Mouse (Mus musculus) inflammation-experienced regulatory T-cells (primary cell): Measurements from ENCODE around the gene Ttyh3. TPM values are rescaled to one million over a fixed set of nuclear protein-coding genes. Genes with fewer than 3 reads are reported as not detected.

Experiments
- polyA plus RNA-seq, 2 experiments: library from polyadenylated mRNA; unstranded; fragments of 100-300 nt; shearing (Covaris generic); gene quantifications; one replicate each; pipeline ENCODE4 v1.2.1; 2017

Gene Ttyh3
- polyA plus RNA-seq = 10 to 100 TPM; 19.2 to 28.7 TPM

DNA sequence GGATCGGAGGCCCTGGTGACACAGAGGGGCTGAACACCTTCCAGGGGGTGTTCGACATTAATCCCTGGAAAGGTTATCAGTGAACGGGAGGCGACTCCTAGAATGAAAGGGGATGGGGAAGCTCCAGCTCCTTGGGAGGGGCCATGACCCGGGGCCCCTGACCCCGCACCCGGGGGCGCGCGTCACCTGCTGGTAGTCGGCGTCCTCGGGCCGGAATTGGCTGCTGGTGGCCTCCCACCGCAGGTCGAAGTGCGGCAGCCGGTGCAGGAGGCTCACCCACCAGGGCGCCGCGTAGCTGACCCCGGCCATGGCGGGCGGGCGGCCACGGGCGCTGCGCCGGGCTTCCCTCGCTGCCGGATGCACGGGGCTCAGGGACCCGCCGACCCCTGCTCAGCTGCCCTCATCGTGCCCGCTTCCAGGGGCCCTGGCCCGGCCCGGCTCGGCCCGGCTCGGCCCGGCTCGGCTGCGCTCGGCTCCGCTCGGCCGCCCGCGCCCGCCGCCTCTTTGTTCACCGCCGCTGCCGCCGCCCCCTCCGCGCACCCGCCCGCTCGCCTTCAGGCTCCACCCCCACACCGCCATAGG, at the start of gene Ttyh3:
Gene Ttyh3, minus strand, starts transcription at position 513 of the 582 bp plus-strand sequence.

DNA sequence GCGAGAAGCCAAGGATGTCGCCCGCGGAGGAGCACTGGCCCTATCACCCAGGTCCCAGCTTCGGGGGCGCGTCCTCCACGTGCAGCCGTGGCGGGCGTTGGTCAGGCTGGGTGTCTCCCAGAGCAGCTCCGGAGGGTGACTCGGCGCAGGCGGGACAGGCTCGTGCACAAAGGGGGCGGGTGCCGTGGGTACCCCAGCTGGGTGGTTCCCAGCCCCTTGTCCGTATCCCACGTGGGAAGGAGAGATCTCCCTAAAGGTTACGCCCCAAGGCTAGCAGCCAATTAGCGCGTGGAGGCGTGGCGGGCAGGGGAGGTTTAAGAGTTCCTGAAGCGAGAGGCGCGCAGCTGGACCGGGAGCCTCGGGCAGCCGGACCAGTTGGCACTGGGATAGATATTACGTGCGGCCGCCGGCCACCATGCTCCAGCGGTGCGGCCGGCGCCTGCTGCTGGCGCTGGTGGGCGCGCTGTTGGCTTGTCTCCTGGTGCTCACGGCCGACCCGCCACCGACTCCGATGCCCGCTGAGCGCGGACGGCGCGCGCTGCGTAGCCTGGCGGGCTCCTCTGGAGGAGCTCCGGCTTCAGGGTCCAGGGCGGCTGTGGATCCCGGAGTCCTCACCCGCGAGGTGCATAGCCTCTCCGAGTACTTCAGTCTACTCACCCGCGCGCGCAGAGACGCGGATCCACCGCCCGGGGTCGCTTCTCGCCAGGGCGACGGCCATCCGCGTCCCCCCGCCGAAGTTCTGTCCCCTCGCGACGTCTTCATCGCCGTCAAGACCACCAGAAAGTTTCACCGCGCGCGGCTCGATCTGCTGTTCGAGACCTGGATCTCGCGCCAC, 41.6 kb downstream of the Ttyh3 start, which contains the start of gene Lfng:
Gene Lfng, plus strand, starts transcription at position 320 of the 835 bp plus-strand sequence.

Other genes starting within 250 kb of the Ttyh3 start
- gene Eif3b, start 229.7 kb downstream of the Ttyh3 start, polyA plus RNA-seq = 100 to 1,000 TPM; 193 to 230 TPM
- under 1 TPM in 1 of 2 experiments, not detected in 1; 0.12 TPM for gene Gm4869, start 203.4 kb downstream of the Ttyh3 start, polyA plus RNA-seq
- gene Chst12, start 143.5 kb downstream of the Ttyh3 start, polyA plus RNA-seq = 10 to 100 TPM; 36.9 to 52.0 TPM
- 1 to 10 TPM in 1 of 2 experiments, not detected in 1; 1.2 TPM for gene Grifin, start 84.0 kb downstream of the Ttyh3 start, polyA plus RNA-seq
- 100 to 1,000 TPM; 243 to 259 TPM for gene Lfng, start 41.7 kb downstream of the Ttyh3 start, polyA plus RNA-seq
- 10 to 100 TPM; 33.9 to 34.3 TPM for gene Iqce, start 53.3 kb upstream of the Ttyh3 start, polyA plus RNA-seq
- 10 to 100 TPM; 27.7 to 30.7 TPM for gene Brat1, start 56.0 kb upstream of the Ttyh3 start, polyA plus RNA-seq
- 1 to 10 TPM in 1 of 2 experiments, under 1 TPM in 1; 0.49 to 5.4 TPM for gene Amz1, start 75.1 kb upstream of the Ttyh3 start, polyA plus RNA-seq
- gene Gna12, start 181.4 kb upstream of the Ttyh3 start, polyA plus RNA-seq = 10 to 100 TPM; 20.8 to 33.7 TPM